Mouse (Mus musculus): ENCODE measurements around the gene Atf7ip.
A peak's percentile ranks its signal among the peaks of the same experiment; 100 is the strongest.
"Not testable (repeated sequence)": the region's sequence is repeated elsewhere in the genome, so short reads cannot be mapped to it uniquely, and the experiment has no call there.

The Atf7ip gene

DNA sequence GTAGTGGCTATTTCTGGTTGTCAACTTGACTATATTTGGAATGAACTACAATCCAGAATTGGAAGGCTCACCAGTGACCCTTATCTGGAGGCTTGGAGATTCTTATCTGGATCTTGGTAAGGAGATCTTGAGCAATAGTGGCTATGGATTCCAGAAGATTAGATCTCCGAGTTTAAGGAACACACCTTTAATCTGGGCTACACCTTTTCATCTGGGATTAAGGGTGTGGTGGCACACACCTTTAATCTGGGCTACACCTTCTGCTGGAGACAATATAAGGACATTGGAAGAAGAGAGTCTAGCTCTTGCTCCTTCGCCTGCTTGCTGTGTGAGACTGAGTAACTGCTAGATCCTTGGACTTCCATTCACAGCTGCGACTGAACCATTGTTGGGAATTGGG, at the start of gene Atf7ip:
TSS of gene Atf7ip (plus strand) at position 301 of the 400 bp plus-strand sequence.
- DNase-seq (ENCODE audit: low spot score in 2 of 2), result not testable (repeated sequence)

DNA sequence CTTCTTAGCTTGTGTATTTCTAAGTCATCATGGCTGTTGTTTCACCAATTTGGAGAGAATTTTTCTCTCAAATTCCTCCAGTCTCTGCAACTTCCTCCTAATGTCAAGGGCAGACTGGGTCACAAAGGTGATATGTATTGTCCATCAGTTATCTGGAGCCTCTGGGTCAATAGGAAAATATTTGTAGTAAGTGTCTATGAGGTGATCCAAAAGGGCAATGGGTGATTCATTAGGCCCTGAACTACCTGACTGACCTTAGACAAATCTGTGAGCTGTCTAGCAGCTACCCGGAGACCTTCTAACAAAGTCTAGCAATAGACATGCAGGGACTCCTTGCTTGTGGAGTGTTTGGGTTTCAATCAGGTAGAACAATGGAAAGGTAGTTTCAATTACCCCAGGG, 49.7 kb upstream of the Atf7ip start:
- no peak for DNase-seq (ENCODE audit: low spot score in 2 of 2)

DNA sequence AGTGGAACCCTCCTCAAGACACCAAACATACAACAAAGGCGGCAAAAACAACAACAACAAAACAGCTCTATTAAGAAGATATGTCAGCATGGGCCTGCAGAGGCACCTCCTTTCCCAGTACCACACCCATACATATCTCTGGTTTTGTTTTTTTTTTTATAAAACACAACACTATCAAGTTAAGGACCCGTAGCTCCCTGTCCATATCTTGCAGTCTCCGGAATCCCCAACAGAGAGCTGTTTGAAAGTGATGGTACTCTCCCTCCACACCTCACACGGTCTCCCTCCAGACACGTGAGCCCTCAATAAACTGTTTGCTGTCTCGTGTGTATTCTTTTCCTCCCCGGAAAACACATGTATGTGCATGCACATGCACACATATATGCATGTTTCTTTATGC, 46.8 kb upstream of the Atf7ip start:
- no peak for DNase-seq (ENCODE audit: low spot score in 2 of 2)

DNA sequence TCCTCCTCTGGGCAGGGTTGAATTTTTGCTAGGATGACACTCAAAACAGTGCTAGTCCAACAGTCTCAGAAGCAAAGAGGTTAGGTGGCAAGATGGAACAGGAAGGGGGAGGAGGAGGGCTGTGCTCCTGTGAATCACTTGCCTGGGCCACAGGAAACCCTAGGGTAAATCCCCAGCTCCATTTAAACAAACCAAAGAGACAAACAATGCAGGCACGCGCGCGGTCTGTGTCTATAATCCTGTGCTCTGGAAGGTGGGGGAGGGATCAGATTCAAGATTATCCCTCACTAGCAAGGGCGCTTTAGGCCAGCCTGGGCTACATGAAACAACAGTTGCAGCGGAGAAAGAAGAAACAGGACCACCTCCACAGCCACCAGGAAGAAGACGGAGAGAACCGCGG, 42.5 kb upstream of the Atf7ip start:
- DNase-seq (ENCODE audit: low spot score in 2 of 2), result no peak

DNA sequence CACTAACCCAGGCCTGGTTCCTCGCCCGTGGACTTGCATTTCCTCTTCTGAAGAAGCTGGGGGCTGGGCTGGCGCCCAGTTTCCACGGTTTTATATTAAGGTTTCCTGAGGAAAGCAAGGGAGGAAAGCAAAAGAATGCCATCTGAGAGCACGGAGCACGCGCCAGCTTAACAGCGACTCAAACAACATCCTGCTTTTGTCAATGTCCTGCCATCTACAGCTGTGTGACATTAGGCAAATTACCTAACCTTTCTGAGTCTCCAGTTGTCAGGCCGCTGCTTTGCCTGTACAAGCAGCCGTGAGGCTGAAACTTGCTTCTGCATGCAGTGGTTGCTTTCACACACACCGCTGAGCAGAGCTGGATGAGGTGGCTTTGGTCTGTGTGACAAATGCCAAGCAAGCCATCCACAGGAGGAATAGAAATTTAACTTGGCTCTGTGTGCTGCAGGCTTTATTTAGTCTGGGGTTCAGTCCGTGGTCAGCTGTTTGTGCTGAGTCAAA, 41.8 kb upstream of the Atf7ip start:
- DNase-seq (ENCODE audit: low spot score in 2 of 2), result no peak

DNA sequence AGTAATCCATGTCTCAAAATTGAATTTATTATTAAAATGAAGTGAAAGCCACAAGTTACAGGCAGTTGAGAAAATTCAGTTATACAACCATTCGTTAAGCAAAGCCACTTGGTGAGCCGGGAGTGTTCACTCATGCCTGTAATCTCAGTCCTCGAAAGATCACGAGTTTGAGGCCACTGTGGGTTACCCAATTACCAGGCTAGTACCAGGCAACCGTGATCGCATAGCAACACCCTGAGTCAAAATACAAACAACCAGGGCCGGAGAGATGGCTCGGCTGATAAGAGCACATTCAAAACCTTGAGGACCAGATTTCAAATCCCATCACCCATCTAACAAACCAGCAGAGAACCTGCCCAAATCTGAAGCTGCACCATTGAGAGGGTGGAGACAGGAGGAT, 40.9 kb upstream of the Atf7ip start:
- no peak for DNase-seq (ENCODE audit: low spot score in 2 of 2)

DNA sequence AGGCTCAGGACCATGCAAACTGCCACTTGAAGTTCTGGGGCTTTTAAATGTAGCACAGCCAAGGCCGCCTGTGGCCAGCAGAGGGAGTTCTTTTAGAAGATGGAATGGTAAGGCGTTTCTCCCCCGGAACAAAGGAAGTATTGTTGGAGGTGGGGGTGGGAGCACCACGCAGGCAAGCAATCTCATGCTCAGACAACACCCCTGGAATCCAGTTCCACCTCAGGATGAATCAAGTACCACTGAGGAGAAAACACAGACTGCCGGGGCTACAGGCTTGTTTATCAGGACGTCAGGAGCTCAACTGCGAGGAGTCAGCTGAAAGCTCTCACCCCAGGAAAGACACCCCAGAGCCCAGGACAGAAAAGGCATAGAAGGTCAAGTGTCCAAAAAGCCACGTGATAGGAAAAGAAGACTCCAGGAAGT, 40.0 kb upstream of the Atf7ip start:
- peak in 1 of 2 experiments; percentile 59 for DNase-seq (ENCODE audit: low spot score in 2 of 2)

DNA sequence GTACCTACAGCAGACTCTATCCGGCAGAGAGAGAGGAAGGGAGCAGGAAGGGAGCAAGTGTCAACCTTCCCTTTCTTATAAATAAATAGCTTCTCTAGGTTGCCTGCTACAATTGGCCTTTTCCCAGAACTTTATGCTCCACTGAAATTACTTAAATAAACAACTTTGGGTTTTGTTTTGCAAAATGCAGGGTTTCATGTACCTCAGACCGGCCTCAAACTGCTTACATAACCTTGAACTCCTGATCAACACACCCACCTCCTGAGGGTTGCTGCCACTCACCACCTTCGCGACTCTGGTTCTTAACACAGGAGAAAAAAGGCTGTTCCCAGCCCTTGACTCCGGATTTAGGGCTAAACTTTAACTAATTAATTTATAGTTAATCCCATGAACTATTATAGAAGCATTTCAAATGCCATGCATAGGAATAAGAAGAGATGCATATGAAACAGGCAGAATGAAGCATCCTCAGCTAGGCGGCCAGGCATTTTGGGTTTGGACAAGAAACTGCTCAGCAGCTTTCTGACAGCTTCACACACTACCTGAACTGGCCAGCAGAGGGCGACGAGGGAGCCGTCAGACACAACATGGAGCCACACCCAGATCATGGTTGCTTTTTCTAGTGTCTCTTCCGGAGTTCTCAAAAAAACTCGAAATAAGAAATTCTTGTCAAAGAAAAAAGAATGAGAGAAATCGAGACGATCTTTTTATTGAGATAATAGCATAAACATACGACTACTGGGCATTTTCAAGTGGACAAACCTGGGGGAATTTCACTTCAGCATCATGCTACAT, 38.8 kb upstream of the Atf7ip start:
- DNase-seq (ENCODE audit: low spot score in 2 of 2), result peak; percentile 87 to 91

DNA sequence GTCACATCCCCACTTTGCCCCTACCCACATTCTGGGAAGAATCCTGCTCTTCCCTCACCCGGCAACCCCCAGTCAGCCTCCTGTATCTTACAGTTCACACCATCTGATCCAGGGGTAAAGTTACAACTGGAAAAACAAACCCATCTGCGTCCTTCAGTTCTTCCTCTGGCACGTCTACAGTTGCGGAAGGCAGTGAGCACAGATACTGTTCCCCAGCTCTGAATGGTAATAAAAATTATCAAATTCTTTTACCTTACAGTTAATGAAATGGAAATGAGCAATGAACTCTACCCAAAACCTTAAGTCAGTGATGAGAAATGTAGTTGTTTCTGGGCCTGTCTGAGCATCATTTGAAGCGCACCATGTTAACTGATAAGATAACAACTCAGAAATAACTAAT, 38.1 kb upstream of the Atf7ip start:
- no peak for DNase-seq (ENCODE audit: low spot score in 2 of 2)

DNA sequence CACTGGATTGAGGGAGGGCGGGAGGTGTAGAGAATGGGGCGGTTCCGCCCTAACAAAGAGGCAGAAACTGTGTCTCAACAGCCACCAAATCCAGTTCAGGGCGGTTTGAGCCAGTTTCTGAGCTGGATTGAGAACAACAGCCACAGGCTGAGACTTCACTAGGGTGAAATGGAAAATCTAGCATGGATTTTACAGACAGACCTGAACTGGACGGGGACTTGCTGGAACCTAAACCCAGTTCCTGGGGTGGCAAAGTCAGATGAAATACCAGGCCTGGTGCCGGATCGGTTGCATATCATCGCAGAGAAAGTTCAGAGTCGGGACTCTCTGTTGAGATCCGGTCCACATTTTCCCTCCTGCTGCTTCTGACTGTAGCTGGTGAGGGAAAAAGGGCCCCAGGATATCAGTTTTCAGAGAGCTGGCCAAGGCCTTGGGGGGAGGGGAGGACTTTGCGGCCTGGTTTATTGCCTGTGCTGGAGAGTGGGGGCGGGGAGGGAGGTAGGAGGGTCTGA, 37.5 kb upstream of the Atf7ip start:
- DNase-seq (ENCODE audit: low spot score in 2 of 2), result peak; percentile 86 to 91

DNA sequence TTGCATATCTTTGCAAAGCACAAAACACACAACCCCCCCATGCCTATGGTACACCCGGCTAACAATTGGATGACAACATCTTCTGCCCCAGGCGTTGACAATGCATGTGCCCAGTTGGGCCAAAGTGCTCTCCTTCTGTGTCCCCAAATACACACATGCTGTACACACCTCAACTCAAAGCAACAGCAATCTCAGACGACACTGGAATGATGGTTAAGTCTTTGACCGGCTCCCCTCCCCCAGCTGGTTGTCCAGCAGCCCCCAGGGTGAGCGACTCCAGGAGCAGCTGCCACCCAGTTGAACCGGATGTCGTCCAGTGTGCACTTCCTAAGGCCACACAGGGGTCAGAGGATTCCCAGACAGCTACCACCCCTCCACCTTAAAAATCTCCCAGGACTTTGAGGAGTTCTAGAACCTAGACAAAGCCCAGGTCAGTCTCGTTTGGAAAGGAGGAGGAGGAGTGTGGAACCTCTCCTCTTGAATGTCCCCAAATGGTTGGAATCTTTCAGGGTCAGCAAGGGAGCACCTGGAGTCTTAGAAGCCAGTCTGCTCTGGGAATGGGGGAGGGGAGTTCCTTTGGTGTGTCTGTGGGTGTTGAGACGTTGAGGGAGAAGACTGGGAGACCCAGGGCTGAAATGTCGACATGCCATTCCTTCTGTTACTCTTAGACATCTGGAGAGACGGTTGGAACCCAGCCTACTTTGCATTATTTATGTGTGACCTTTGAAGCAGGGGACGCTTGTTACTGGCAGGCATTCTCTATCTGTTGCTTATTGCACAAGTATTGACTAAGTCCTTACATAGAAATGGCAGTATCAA, 36.8 kb upstream of the Atf7ip start:
- DNase-seq (ENCODE audit: low spot score in 2 of 2), result no peak

DNA sequence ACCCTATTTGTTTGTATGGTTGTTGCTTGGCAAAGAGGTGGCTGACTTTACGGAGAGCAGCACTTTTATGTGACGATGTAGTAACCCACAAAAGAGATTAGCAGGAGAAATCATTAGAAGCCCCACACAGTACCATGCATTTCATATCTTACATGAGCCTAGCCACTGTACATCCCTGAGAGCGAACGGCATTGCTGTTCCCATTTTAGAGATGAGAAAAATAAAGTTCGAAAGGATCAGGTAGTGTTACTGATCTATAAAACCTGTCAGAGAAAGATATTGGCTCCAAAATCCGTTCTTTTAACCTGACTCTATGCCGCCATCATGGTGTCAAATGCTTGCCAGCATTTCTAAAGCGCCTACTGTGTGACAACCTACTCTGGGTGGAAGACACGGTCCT, 36.2 kb upstream of the Atf7ip start:
- no peak for DNase-seq (ENCODE audit: low spot score in 2 of 2)

DNA sequence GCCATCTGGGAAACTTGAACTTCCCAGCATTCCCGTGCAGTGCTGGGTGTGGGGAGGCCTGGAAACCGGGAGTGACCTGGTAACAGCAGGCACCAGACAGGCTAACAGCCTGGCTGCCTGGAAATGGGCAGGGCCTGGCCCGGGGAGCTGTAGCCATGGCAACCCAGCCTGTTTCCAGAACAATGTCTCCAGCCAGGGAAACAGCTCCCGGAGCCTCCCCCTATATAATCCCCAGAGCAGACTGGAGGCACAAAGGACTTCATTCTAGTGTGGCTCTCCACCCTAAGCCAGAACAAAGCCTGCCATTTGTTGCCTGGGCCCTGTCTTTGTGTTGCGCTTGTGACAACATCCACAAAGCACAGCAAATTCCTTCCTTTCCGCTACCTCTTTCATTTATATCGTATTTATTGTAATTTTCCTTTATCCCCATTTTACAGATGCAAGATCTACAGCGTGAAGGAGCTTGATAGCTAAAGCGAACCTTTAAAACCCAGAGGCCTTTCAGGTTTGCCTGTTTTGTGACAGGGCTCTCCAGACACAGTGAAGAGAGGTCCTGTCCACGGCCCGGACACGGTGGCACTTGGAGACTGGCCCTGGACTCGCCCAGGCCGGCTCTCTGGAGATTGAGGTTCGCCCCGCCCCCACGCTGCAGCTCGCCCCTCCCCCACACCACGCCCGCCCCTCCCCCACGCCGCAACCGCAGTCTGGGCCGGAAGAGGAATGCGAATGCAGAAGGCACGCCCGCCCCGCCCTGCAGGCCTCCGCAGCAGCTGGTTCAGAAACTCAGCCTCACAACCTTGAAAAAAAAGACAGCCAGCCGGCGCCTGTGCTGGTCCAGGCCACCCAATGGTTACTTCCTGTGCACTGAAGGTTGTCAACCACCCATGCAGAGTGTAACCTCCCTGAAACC, 35.4 kb upstream of the Atf7ip start:
- DNase-seq (ENCODE audit: low spot score in 2 of 2), result peak; percentile 59 to 81

DNA sequence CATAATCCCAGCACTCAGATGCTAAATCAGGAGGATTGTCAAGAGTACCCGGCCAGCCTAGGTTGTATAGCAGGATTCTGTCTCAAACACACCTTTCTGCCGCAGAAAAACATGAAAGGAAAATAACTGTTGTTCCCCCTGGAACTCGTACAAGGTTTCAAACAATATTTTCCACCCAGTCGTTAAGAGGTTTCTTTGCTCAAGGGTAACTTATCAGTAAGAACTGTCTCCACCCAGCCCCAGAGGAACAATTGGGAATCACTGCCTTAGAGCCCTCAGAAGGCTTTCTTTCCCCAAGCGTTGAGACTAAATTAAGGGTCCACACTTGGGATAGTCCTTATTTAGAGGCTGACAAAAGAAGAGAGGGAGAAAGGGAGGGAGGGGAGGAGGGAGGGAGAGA, 34.4 kb upstream of the Atf7ip start:
- no peak for DNase-seq (ENCODE audit: low spot score in 2 of 2)

DNA sequence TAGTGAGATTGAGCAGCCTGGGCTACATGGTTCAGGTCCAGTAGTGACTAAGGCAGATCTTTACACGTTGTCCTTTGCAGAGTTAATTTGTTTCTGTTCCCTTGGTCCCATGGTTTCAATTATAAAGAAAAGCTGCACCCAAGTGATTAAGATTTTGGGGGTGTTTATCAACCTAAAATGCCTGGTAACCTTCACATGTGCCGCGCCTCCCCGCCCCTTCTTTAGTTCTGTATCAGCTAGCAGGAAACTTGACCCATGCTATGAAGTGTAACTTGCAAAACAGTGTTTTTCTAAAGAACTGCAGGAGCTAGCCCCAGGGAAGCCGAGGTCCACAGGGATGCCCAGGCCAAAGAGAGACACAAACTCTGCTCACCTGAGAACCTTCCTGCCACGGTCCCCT, 33.2 kb upstream of the Atf7ip start:
- DNase-seq (ENCODE audit: low spot score in 2 of 2), result no peak

DNA sequence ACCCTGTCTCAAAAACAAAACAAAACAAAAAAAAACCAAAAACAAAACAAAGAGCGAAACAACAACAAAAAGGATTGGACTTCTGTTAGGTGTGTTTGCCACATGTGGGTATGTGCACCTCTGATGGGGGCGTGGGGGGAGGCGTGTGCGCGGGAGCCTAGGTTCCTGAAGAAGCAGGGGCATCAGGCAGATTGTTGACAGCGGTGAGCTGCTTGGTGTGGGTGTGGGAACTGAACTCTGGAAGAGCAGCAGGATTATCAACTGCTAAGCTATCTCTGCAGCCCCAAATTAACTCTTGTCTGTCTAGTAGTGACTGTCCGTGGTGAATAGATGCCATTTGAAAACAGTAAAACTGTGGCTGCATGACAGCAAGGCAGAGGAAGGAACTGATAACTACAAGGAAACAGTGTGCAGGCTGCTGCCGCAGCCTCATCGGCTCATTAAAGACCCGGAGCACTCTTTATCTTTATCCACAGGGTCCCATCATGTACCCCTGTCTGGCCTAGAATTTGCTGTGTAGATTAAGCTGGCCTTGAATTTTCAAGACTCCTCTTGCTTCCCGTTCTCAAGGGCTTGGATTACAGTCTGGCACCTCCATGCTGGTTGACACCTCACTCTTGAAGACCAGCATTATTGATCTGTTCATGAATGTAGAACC, 32.4 kb upstream of the Atf7ip start:
- no peak for DNase-seq (ENCODE audit: low spot score in 2 of 2)

DNA sequence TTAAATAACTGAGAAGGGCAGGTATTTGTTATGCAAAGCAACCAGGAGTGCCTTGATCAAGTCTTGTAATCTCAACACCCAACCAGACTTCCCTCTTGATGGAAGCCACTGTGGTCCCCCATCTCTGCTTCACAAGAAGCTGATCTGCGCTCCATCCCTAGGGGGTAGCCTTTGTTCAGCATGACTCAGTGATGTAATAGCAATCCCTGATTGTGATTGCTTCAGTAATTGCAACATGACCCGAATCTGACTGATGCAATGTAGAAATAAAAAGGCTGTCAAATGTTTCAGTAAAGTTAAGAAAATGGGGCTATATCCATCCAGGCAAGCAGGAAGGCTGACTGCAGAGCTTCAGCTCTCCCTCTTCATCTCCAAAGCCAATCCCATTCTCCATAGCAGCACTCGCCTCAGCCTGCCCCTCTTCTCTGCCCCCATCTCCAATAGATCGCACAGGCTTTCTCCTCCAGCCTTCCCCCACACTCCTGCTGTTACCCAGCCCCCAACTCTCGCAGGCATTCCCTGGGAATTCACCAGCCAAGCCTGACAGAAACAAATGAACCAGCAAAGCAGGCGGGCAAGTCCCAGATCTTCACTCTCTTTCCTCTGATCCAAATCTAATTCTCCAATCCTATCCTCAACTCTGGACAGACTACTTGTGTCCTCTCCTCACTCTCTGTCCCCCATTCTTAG, 30.7 kb upstream of the Atf7ip start:
- no peak for DNase-seq (ENCODE audit: low spot score in 2 of 2)

DNA sequence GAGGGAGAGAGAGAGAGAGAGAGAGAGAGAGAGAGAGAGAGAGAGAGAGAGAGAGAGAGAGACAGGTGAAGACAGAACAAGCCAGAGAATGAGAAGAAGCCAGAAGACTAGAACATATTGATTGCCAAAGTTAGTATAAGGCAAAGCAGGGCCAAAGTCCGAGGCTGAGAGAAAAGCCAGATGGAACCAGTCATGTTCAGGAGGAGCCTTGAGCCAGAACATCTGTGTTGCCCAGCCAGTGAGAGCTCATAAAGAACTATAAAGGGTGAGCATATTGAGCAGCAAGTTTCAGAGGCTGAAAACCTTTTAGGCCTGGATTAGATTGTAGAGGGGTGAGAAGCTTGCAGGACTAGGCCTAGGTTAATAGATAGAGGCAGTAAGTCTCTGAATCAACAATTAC, 28.1 kb upstream of the Atf7ip start:
- DNase-seq (ENCODE audit: low spot score in 2 of 2), result no peak

DNA sequence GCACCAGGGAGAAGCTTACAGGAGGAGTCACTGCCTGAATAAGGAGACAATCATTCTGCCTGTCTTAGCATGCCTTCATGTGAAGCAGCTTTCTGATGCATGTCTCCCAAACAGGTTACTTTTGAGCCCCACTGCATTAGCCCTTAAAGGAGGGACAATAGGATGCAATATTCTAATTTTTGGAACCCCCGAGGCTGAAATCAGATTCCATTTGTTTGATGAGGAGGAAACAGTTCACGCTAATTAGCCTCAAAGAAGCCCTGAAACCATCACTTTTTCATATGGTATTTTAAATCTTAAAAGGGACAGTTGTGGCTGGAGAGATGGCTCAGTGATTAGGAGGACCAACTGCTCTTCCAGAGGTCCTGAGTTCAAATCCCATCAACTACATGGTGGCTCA, 22.4 kb upstream of the Atf7ip start:
- no peak for DNase-seq (ENCODE audit: low spot score in 2 of 2)

DNA sequence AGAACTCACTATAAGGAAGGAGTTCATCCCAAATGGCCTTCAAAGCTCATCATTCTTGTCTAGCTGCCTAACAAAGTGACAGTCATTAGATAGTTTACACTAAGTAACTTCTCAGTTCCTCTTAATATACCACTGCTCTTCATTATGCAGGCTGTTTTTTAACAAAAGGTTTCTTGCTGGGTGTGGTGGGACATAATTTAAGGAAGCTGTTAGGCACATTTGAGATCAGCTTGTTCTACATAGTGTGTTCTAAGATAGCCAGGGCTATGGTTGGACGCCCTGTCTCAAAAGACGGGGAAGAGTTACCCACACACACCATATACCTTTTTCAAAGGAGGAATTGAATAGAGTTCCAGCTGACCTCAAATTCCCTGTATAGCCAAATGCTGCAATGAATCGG, 21.9 kb upstream of the Atf7ip start:
- no peak for DNase-seq (ENCODE audit: low spot score in 2 of 2)

DNA sequence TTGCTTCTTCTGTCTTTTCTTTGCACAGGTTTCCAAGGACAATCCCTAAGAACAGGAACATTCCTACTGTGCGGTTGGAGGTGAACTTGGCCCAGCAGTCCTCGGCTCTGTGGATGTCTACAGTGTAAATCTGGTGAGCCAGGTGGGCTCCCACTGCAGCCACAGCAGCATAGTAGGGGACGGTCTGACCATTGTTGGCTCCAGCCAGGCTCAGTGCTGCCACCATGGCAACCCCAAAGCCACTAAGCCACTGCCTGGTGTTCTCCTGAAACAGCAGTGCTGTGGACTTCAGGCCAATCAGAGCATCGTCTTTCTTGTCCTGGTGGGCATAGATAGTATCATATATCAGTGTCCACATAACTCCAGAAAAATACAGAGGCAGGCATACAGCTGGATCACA, 19.8 kb upstream of the Atf7ip start:
- no peak for DNase-seq (ENCODE audit: low spot score in 2 of 2)
